Mouse (Mus musculus) G1E (cell line): ENCODE measurements around the gene H2-DMb2.

Experiments used
- CTCF ChIP-seq: IDR thresholded peaks from 2 replicates; pipeline ENCODE4 v1.5.1; 2012; ENCODE audit warnings: low read depth, low read length, inconsistent platforms, mixed read lengths
- GATA1 ChIP-seq: IDR thresholded peaks from 2 replicates; pipeline ENCODE4 v1.6.1; 2012; ENCODE audit warnings: borderline replicate concordance, low read length, inconsistent platforms, mixed read lengths
- TAL1 ChIP-seq: conservative IDR thresholded peaks from 2 replicates; pipeline ENCODE4 v1.6.1; 2012; ENCODE audit warnings: low read depth, low read length, inconsistent platforms, mixed read lengths

DNA sequence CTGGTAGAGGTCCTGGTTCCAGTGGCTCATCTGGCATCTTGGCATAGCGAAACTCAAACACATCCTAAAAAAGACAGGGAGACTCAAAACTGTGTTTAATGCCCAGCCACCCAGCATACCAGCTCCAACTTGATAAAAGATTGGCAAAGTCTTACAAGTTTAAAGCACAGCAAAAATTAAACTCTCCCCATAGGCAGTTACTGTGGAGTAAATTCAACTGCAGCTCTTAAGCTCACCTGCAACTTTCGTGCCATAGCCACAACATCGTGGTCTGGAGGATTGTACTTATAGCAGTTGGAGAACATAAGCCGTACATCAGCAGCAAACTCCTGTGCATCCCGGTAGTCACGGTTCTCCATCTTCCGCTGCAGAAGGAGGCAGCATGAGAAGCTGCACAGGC, 29.0 kb upstream of the H2-DMb2 start:
- no peak for TF ChIP-seq CTCF
- no peak for TF ChIP-seq GATA1
- TF ChIP-seq TAL1, result no peak
